Mouse (Mus musculus) adrenal gland (tissue): ENCODE measurements at regions not wholly inside any gene's neighbourhood (a gene's known extent, or its start where the extent isn't known, plus 50 kb on each side); places are given as distances from the start of the nearest gene placed in this dataset.

Experiments
- intact Hi-C: fragments of 180-260 bp; cut with DNase I; formaldehyde crosslinking; loops from one replicate; pipeline ENCODE4 v1.15.1; 2025

GRCm38 (mm10) chr4:81730386-81730785 lies 287.8 kb upstream of the Mpdz start:
- intact Hi-C loops = no loop called here

DNA sequence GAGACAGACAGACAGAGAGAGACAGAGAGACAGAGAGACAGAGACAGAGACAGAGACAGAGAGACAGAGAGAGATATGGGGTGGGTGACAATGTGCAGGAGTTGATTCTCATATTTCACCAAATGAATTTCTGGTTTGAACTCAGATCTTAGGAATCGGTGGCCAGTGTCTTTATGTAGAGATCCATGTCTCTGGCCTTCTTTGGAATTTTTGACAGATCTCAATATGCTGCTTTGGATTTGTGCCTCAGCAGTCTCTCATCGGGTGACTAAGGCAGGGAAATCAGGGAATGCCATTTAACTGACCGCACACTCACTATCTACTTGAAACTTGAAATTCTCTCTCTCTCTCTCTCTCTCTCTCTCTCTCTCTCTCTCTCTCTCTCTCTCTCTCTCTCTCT lies 286.3 kb upstream of the Mpdz start:
- intact Hi-C loops = no loop called here

DNA sequence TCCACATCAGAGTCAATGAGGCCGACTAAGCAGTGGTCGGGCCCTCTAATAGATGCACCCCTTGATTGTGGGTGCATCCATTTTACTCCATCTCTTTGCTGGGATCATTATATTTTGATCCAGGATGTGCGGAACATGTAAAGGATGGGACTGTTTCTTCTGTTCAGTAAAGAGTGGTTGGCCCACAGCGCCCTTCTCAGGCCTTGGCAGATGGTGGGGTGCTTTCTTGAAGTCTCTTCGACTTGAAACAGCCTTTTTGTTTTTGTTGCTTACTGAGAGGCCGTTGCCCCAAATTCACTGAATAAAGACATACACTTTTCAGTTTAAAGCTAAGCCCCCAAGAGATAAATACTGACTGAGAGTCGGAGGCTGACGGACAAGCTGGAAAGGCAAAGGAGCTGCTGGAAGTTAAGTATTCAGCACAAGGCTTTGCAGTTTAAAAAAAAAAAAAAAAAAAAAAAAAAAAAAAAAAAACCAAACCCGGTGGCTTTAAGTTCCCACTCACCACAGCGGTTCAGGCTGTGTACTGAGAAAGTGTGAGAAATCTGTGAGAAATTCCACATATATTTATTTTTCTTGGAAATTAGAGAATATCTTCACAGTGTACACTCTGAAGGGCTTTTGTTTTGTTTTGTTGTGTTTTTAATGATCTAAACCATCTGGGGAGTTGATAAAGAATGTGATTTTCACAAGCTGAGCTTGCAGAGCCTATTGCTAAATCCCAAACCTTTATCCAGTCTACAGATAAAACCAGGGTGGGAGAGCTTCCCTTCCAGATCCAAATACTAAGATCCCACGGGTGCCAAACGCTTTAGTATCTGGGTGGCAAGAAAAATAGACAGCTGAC lies 285.3 kb upstream of the Mpdz start:
- intact Hi-C loops = no loop called here

DNA sequence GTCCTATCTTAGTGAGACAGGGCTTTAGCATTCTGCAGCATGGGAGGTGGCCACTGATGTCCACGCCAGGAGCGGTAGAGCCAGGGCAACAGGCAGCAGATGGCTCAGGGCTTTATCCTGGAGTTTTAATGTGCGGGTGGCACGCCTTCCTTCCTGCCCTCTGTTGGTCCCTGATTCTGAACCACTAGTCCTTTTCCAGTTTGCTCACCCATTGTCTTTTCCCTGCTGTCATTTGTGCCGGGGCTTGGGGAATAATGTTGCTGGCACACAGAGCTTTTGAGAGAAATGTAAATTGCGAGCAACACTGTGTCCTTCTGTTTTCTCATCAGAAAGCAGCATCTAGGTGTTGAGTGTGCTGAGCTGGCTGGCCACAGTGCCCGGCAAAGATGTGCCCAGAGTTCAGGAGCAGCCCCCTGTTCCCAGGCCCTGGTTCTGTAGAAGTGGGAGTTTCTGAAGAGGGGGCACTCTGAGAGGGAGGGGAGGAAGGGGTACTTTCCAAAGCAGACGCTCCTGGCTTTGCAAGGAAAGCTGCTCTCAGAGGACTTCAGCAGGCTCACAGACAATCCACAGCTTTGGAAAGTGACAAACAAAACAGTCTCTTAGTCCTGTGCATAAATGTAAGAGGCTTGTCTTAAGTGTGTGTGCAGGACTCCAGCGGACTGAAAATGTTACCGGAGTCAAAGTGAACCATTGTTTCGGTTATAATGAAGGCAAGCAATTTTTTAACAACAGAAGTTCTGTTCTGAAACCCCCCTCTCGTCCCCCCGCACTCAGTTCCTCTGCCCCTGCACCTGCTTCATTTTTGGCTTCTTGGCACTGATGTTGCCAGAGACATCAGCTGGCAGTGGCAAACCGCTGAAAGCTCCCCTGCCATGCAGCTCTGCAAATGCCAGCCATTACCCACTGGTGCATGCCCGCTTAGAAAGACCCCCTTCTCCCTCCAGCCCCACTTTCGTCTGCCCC lies 284.4 kb upstream of the Mpdz start:
- intact Hi-C loops = no loop called here

DNA sequence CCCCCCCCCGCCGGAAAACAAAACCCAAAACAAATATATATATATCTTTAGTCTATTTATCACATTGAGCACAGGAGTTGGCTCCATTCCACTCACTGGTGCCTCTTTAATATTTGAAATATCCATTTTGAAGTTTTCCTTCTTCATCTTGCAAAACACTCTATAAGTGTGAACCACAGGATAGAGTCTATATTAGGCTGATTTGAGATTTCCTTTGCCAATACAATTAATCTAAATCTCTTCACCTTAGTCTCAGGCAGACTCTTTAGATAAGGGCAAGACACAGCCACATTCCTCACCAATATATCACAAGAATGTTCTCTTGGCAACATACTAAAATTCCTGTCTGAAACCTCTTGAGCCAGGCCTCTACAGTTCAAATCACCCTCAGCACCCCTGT lies 282.1 kb upstream of the Mpdz start:
- intact Hi-C loops = no loop called here

DNA sequence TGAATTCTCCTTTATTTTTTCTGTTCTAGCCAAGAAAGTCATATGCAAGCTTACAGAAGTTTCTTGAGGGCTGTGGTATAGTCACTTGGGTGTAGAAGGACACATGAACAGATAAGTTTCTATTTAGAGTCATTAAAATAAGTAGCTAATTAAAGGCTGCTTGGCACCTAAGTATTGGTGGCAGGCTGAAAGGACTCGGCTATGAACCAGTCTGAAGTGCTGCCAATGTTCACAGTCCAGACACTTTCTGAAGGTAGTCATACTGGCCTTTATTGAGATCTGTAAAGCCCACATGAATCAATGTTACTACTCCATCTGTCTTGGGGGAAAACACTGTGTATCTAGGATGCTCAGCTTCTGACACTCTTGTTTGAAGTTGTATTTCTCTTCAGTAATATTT lies 269.8 kb upstream of the Mpdz start:
- intact Hi-C loops = no loop called here

DNA sequence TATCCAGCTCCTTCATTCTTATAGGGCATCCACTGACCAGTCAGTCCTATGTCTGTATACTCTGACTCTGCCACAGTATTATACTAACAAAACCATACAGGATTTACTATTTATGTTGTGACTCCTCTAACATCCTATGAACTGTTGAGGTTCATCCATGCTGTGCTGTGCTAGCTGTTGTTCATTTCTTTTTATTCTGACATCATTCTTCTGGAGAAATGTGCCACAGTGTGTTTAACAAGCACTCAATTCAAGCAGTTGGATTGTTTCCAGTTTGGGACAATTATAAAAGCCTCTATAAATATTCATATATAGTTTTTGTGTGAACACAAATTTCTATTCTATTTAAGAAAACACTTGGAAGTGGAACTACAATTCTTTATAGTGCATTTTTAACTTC lies 252.6 kb upstream of the Mpdz start:
- intact Hi-C loops = no loop called here

DNA sequence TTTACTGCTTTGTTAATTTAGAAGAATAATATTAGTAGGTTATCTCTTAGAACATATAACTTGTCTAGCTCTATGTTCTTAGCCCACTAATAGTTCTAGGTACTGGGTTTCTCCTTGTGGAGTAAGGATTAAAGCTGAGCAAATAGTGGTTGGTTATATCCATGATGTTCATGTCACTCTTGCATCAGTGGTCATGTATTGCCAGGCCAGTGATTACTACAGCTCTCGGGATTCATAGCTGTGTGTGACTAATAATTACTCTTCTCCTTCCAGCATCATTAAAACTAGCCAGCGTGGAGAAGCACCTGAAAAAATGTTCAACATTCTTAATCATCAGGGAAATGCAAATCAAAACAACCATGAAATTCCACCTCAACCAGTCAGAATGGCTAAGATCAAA lies 234.6 kb upstream of the Mpdz start:
- intact Hi-C loops = no loop called here

DNA sequence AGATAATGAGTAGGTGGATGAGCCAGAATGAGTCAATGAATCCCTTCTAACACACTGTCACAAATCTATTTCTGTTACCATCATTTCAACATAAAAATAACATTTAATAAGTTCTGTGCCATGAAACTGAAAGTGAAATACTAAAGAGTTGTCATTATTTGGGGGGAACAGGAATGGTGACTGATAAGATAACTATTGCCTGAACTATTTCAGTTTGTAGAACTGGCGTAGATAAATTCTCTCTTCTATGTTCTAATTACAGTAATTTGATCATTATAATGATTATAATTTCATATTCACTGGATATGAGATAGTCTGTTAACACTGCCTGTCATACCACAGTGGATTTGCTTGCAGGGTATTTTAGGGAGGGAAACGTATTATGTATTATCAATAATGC lies 232.3 kb upstream of the Mpdz start:
- intact Hi-C loops = no loop called here

DNA sequence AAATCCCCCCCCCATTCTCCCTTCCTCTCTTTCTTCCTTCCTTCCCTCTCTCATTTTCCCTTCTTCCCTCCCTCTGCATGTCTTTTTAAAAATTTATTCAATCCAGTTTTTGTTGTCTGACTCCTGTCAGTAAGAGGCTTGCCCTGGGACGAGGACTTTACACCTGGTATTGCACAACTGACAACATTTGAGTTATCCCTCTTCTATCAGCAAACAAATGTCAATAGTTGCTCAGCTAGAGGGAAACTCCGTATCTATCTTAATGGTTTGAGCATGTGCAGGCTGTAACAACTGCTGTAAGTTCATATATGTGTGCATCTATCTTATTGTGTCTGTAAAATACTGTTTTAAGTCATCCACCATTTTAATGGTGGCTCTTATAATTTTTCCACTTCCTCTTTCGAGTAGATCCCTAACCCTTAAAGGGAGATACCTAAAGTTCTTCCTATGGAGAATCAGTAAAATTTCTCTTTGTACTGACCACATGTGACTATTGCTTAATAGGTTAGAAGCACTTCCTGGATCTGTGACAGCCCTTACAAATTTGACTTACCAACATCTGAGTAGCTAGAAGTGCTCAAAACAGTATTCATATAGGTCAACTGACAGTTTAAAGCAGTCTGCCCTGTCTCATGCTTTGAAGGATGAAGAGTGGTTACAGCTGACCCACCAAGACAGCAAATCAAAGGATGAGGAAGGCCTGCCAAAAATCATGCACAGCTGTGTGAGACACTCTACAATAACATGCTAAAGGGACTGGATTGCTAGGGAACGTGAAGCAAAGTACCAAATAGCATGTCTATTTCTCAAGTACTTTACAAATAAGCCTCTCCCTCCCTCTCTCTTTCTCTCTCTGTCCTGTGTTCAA lies 231.0 kb upstream of the Mpdz start:
- intact Hi-C loops = no loop called here

DNA sequence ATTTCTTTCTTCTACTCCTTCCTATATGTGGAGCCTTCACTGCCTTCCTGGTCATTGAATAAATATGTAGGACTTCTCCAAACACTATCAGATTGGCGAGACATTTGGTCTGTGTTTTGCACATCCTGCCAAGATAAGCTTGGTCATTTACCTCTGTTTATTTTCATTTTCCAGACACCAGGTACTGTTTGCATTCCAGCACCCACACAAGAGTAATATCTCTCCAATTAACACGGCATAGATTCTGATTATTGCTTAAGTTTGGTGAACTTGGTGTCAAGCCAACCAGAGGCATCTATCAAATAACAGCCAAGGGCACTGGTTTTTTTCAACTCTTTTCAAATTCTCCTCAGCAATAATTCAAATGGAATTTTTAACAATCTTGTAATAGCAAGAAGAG lies 229.4 kb upstream of the Mpdz start:
- intact Hi-C loops = no loop called here

DNA sequence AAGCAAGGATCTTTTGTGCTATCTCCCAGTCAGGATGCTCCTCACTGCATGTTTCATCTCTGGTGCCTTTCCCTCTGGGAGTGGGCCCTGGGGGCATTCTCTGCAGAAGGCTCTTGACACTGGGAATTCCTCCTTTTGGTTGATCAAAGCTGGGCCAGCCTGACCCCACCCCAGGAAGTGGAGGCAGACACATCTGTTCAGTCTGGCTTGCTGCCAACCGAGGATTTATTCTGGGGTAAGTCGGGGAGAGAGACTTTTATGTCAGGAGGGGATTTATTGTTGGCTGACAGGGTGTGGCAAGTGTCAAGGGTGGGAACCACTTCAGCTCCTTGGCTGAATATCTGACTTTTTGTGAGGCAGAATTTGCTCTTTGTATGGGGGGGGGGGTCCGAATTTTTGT lies 226.6 kb upstream of the Mpdz start:
- intact Hi-C loops = no loop called here

DNA sequence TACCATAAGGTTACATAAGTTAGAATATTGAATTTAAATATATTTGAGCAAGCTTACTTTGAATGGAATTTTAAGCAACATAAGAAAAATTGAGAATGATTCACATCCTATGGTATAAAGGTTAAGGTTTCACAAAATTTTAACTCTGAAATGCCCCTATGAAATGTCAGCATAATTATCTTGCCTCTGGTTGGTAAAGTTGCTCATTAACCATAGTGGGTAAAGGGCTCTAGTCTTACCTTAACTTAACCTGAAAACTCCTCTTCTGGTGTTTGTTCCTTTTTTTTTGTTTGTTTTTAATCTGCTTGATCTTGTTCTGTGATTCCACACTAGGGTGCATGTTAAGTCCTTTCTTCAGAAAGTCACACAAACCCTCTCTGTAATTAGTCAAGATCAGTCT lies 218.5 kb upstream of the Mpdz start:
- intact Hi-C loops = no loop called here

DNA sequence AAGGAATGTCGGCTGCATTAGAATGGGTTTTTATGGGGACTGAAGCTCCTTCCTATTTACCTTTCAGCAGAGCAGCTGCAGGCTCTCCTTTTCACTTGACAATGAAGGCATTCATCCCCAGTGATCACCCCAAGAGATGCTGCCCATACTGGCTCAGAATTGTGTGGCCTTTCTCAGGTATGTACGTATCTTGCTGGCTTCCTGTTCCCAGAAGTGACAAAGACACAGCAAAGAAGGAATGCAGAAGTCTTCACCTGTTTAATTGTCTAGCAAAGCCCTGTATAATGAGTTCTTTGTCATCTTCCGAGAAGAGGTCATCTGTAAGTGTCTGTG lies 185.8 kb upstream of the Mpdz start:
- intact Hi-C loops = no loop called here

DNA sequence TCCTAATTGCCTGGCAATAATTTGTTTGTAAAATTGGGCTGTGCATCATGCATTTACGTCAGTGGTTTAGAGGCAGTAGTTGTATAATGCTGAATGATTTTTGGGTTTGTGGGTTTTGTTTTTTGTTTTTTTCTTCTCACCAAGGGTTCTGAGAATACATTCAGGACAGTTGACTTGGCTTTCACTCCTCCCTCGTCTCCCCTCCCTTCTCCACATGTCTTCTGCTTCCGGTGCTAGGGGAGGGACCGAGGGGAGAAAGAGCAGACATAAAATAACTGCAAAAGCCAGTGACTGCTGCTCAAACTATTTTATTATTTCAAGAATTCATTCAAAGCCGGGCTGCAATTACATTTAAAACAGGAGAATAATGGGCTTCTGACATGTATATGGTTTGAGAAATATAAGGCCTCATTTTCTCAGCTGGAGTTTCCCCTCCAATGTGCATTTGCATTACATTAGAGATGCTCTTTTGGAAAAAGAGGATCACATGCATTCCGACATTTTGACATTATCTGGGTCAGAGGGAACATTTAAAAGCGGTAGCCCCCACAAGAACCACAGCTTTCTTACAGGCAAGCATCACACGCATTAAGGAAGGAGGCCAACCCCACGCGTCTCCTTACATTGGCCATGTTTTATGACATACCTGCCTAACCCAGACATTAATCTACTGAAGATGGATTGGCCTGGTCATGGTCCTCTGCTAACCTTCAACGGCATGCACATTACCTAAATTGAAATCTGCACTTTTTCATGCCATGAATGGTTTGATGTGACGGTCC lies 185.3 kb upstream of the Mpdz start:
- intact Hi-C loops = no loop called here

DNA sequence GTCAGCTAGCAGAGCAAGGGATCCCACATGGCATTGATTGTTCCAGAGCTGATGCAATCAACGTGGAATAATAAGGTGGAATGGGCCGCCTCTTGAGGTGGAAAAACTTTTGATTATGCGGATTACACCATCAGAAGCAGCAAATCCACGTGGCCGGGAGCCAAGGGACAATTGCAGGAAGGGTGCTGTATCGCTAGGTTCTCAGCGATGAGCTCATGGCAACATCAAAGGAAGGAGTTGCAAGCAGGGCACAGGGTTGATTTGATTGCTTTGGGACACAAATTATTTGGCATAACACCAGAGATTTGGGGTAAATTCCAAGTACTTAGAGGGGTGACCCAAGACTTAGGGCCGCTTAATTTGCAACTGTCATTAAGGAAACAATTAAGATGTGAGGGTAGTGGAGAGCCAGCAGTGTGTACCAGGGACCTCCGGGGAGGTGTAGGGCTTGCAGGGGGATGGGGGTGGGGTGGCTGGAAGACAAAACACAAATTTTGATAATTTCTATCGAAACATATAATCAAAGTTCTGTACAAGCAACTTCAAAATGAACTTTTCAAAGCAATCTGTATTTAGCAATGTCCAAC lies 182.8 kb upstream of the Mpdz start:
- intact Hi-C loops = no loop called here

- intact Hi-C loops = no loop called here
Measured at GRCm38 (mm10) chr4:81624111-81624510, 181.5 kb upstream of the Mpdz start.

DNA sequence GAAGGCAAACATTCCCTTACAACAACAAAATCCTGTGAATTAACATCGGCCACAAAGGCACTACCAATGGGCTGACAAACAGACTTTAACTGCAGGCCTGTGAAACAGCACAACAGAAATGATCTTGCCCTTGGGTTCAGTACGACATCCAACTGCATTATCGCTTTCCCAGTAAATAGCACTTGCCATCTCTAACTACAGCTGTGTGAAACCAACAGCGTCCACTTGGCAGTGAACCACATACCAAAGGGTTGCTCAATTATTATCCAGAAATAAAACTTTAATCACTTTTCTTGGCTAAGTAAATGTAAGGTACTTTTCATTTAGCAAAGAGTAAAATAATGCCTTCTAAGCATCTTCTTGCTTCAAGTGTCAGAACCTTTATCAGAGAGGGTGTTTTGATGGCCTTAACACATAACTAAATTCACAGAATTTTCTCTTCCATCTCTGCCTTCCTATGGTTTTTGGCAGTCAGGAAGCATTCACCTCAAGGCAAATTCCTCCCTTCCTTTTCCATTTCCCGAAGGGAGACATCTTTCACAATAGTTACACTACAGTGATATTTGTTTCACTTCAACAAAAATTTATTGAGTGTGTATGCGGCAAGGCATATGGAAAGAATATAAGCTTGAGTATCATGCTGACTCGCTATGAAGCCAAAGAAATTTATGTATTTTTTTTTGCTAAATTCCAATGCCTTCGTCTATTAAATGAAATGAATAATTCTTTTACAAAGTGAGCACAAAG lies 178.9 kb upstream of the Mpdz start:
- intact Hi-C loops = no loop called here

GRCm38 (mm10) chr4:81617191-81617590 lies 174.6 kb upstream of the Mpdz start:
- intact Hi-C loops = no loop called here

DNA sequence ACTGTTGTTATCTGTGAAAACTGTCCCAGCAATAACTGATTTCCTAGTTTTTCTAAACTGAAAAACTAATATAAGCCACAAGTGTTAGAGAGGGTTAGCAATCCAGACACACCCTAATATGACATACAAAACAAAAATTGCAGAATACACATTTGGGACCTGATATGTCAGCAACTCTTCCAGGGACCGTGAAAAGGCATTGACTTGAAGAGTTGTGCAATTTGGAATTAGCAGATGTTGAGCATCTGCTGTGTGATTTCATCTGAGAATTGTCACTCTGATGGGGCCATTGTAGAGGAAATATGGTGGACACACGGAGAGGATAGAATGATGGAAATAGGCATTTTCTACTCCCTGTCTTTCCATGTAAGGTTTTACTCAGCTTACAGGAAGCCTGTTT lies 168.6 kb upstream of the Mpdz start:
- intact Hi-C loops = no loop called here
